Mouse (Mus musculus): ENCODE data around the gene Igfbpl1.

Gene Igfbpl1

GRCm38 (mm10) chr4:45822781-45823575 is 3.7 kb downstream of the Igfbpl1 start:
- DNase-seq (ENCODE audit: low spot score): no peak

GRCm38 (mm10) chr4:45821995-45822394 is 4.7 kb downstream of the Igfbpl1 start:
- DNase-seq (ENCODE audit: low spot score): no peak

GRCm38 (mm10) chr4:45820074-45820830 is 6.5 kb downstream of the Igfbpl1 start:
- peak; percentile 60 for DNase-seq (ENCODE audit: low spot score)

GRCm38 (mm10) chr4:45819208-45819931 is 7.4 kb downstream of the Igfbpl1 start:
- peak; percentile 19 for DNase-seq (ENCODE audit: low spot score)

- no peak for DNase-seq (ENCODE audit: low spot score)
These were observed 7.9 kb downstream of the Igfbpl1 start for GRCm38 (mm10) chr4:45818814-45819207.

GRCm38 (mm10) chr4:45815542-45815941 is 11.2 kb downstream of the Igfbpl1 start:
- DNase-seq (ENCODE audit: low spot score): peak; percentile 36

GRCm38 (mm10) chr4:45811250-45811649 is 15.5 kb downstream of the Igfbpl1 start:
- no peak for DNase-seq (ENCODE audit: low spot score)

- DNase-seq (ENCODE audit: low spot score): no peak
These were observed 18.7 kb downstream of the Igfbpl1 start for GRCm38 (mm10) chr4:45808034-45808433.

- no peak for DNase-seq (ENCODE audit: low spot score)
These were observed 23.8 kb downstream of the Igfbpl1 start for GRCm38 (mm10) chr4:45802900-45803299.

GRCm38 (mm10) chr4:45799956-45800537 is 26.7 kb downstream of the Igfbpl1 start:
- DNase-seq (ENCODE audit: low spot score): no peak

GRCm38 (mm10) chr4:45798964-45799363 is 27.8 kb downstream of the Igfbpl1 start, which contains the start of gene Aldh1b1:
Gene Aldh1b1, plus strand, starts transcription at chr4:45799022.
- DNase-seq (ENCODE audit: low spot score): peak; percentile 83

- DNase-seq (ENCODE audit: low spot score): peak; percentile 23
These were observed 30.0 kb downstream of the Igfbpl1 start for GRCm38 (mm10) chr4:45796760-45797159.

- DNase-seq (ENCODE audit: low spot score): no peak
These were observed 31.4 kb downstream of the Igfbpl1 start for GRCm38 (mm10) chr4:45795191-45795811.

GRCm38 (mm10) chr4:45790018-45790417 is 36.7 kb downstream of the Igfbpl1 start:
- DNase-seq (ENCODE audit: low spot score): no peak

- no peak for DNase-seq (ENCODE audit: low spot score)
These were observed 37.3 kb downstream of the Igfbpl1 start for GRCm38 (mm10) chr4:45789263-45789958.

- no peak for DNase-seq (ENCODE audit: low spot score)
These were observed 38.2 kb downstream of the Igfbpl1 start for GRCm38 (mm10) chr4:45788446-45789081.

- no peak for DNase-seq (ENCODE audit: low spot score)
These were observed 40.0 kb downstream of the Igfbpl1 start for GRCm38 (mm10) chr4:45786674-45787073.

- no peak for DNase-seq (ENCODE audit: low spot score)
These were observed 40.8 kb downstream of the Igfbpl1 start for GRCm38 (mm10) chr4:45785959-45786358.

- no peak for DNase-seq (ENCODE audit: low spot score)
These were observed 43.1 kb downstream of the Igfbpl1 start for GRCm38 (mm10) chr4:45783671-45784070.

- DNase-seq (ENCODE audit: low spot score): peak; percentile 55
These were observed 55.1 kb downstream of the Igfbpl1 start for GRCm38 (mm10) chr4:45771619-45772018.

Measured in ovary, postnatal 36 days (tissue).